Mouse (Mus musculus): ENCODE measurements around the gene C1qtnf9. TPM values are rescaled to one million over a fixed set of nuclear protein-coding genes. Genes with fewer than 3 reads are reported as not detected.
A peak's percentile ranks its signal among the peaks of the same experiment; 100 is the strongest.

C1qtnf9 gene
- polyA plus RNA-seq, 1 experiment: not detected

GRCm38 (mm10) chr14:60773476-60773875 is 5.5 kb downstream of the C1qtnf9 start:
- Histone ChIP-seq H3K36me3 (replicated peaks; ENCODE audit: low read length) (no peaks in the 10 kb centered on the region), H3K27me3 (replicated peaks) (peaks cover 6% of the 10 kb centered on the region), H3K9me3 (no peaks in the 10 kb centered on the region), H3K4me3 (replicated peaks) (no peak overlapping the region), H3K4me1 (peaks cover 15% of the 10 kb centered on the region)
- TF ChIP-seq FLI1 (IDR thresholded peaks at IDR 0.05; ENCODE audit: low read length) (no peak), GATA1 (IDR thresholded peaks at IDR 0.05; ENCODE audit: borderline replicate concordance, low read length) (no peak)

DNA sequence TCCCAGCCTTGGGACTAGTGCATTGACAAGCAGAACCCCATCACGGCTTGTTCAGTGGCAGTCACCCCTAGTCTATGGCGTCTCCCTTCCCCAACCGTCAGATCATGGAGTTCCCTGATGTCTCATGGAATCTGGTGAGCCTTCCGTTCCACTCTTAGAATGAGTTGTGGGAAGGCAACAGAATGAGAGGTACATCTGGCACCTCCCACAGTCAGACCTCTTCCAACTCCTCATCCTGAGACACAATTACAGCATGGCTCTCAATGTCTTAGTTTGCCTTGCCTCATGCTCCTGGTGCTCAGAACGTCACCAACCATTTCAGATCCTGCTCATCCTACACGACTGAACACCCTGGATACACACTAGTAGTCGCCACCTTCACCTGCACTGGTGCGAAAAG is 8.6 kb downstream of the C1qtnf9 start:
- no peak overlapping the region for H3K4me3 ChIP-seq (replicated peaks)

GRCm38 (mm10) chr14:60777485-60777919 is 9.6 kb downstream of the C1qtnf9 start:
- no peak for TF ChIP-seq GATA1 (IDR thresholded peaks at IDR 0.05; ENCODE audit: borderline replicate concordance, low read length)
- no peak for TF ChIP-seq FLI1 (IDR thresholded peaks at IDR 0.05; ENCODE audit: low read length)
- Histone ChIP-seq H3K27me3 (replicated peaks) (peaks cover 8% of the 10 kb centered on the region), H3K9me3 (peaks cover 12% of the 10 kb centered on the region), H3K4me3 (replicated peaks) (no peak overlapping the region), H3K4me1 (peaks cover 17% of the 10 kb centered on the region), H3K36me3 (replicated peaks; ENCODE audit: low read length) (no peaks in the 10 kb centered on the region)

More for the DNA sequence above, 8.6 kb downstream of the C1qtnf9 start:
- Histone ChIP-seq H3K36me3 (replicated peaks; ENCODE audit: low read length) (no peaks in the 10 kb centered on the region), H3K4me1 (peaks cover 12% of the 10 kb centered on the region), H3K27me3 (replicated peaks) (peaks cover 10% of the 10 kb centered on the region), H3K9me3 (peaks cover 12% of the 10 kb centered on the region)
- no peak for TF ChIP-seq GATA1 (IDR thresholded peaks at IDR 0.05; ENCODE audit: borderline replicate concordance, low read length)
- TF ChIP-seq FLI1 (IDR thresholded peaks at IDR 0.05; ENCODE audit: low read length): no peak

DNA sequence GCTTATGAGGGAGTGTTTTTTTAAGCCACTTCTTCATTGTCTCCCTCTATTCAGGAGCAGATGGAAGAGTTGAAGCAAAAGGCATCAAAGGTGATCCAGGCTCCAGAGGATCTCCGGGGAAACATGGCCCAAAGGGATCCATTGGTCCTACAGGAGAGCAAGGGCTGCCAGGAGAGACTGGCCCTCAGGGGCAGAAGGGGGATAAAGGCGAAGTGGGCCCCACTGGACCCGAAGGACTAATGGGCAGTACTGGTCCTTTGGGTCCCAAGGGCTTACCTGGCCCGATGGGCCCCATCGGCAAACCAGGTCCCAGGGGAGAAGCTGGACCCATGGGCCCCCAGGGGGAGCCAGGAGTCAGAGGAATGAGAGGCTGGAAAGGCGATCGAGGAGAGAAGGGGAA is 11.3 kb downstream of the C1qtnf9 start:
- Histone ChIP-seq H3K4me3 (replicated peaks) (no peak overlapping the region), H3K27me3 (replicated peaks) (peaks cover 8% of the 10 kb centered on the region), H3K4me1 (peaks cover 33% of the 10 kb centered on the region), H3K9me3 (peaks cover 12% of the 10 kb centered on the region), H3K36me3 (replicated peaks; ENCODE audit: low read length) (no peaks in the 10 kb centered on the region)
- TF ChIP-seq GATA1 (IDR thresholded peaks at IDR 0.05; ENCODE audit: borderline replicate concordance, low read length): no peak
- TF ChIP-seq FLI1 (IDR thresholded peaks at IDR 0.05; ENCODE audit: low read length): no peak

DNA sequence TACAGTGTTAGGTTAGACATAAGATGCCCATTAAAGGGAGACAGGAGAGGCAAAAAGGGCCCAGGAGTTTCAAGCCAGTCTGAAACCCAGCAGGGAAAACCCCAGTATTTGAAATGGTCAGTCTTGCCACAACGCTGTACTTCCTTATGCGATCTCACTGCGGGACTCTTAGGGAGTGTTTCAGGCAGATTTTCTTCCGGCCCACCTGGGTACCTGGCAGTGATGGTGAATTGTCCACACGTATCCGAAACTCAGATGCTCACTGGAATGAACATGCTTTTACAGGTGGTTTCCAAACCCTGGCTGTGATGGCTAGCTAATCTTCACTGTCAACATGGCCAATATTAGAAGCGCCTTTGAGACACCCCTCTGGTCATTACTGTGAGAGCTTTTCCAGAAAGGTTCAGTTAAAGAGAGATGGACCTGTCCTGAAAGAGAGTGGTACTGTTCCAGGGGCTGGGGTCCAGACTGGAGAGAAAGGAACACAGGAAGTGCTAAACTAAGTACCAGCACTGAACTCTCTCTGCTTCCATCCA is 14.3 kb downstream of the C1qtnf9 start:
- Histone ChIP-seq H3K4me3 (replicated peaks) (peak overlapping the region; percentile 84), H3K36me3 (replicated peaks; ENCODE audit: low read length) (peaks cover 2% of the 10 kb centered on the region), H3K4me1 (peaks cover 35% of the 10 kb centered on the region), H3K27me3 (replicated peaks) (peaks cover 5% of the 10 kb centered on the region), H3K9me3 (peaks cover 12% of the 10 kb centered on the region)
- TF ChIP-seq FLI1 (IDR thresholded peaks at IDR 0.05; ENCODE audit: low read length): no peak
- TF ChIP-seq GATA1 (IDR thresholded peaks at IDR 0.05; ENCODE audit: borderline replicate concordance, low read length): no peak

- Histone ChIP-seq H3K27me3 (replicated peaks) (peaks cover 5% of the 10 kb centered on the region), H3K9me3 (peaks cover 12% of the 10 kb centered on the region), H3K4me1 (peaks cover 28% of the 10 kb centered on the region), H3K36me3 (replicated peaks; ENCODE audit: low read length) (peaks cover 10% of the 10 kb centered on the region), H3K4me3 (replicated peaks) (peak overlapping the region; percentile 89)
- no peak for TF ChIP-seq FLI1 (IDR thresholded peaks at IDR 0.05; ENCODE audit: low read length)
- no peak for TF ChIP-seq GATA1 (IDR thresholded peaks at IDR 0.05; ENCODE audit: borderline replicate concordance, low read length)
These were observed 15.3 kb downstream of the C1qtnf9 start for GRCm38 (mm10) chr14:60783196-60783595.

GRCm38 (mm10) chr14:60784427-60785315 is 16.7 kb downstream of the C1qtnf9 start, which contains the start of gene Mipep:
Mipep (plus strand) TSS chr14:60784573.
- Histone ChIP-seq H3K4me1 (peaks cover 23% of the 10 kb centered on the region), H3K4me3 (replicated peaks) (peak within 1 kb of the TSS; percentile 95), H3K9me3 (peaks cover 12% of the 10 kb centered on the region), H3K36me3 (replicated peaks; ENCODE audit: low read length) (peaks cover 19% of the 10 kb centered on the region), H3K27me3 (replicated peaks) (peaks cover 5% of the 10 kb centered on the region)
- TF ChIP-seq GATA1 (IDR thresholded peaks at IDR 0.05; ENCODE audit: borderline replicate concordance, low read length) (no peak), FLI1 (IDR thresholded peaks at IDR 0.05; ENCODE audit: low read length) (no peak)

- no peaks in the 10 kb centered on the region for H3K27me3 ChIP-seq (replicated peaks)
- no peak overlapping the region for H3K4me3 ChIP-seq (replicated peaks)
- peaks cover 45% of the 10 kb centered on the region for H3K36me3 ChIP-seq (replicated peaks; ENCODE audit: low read length)
- no peaks in the 10 kb centered on the region for H3K9me3 ChIP-seq
- no peaks in the 10 kb centered on the region for H3K4me1 ChIP-seq
- TF ChIP-seq GATA1 (IDR thresholded peaks at IDR 0.05; ENCODE audit: borderline replicate concordance, low read length): no peak
- no peak for TF ChIP-seq FLI1 (IDR thresholded peaks at IDR 0.05; ENCODE audit: low read length)
These were observed 22.2 kb downstream of the C1qtnf9 start for GRCm38 (mm10) chr14:60790103-60790502.

DNA sequence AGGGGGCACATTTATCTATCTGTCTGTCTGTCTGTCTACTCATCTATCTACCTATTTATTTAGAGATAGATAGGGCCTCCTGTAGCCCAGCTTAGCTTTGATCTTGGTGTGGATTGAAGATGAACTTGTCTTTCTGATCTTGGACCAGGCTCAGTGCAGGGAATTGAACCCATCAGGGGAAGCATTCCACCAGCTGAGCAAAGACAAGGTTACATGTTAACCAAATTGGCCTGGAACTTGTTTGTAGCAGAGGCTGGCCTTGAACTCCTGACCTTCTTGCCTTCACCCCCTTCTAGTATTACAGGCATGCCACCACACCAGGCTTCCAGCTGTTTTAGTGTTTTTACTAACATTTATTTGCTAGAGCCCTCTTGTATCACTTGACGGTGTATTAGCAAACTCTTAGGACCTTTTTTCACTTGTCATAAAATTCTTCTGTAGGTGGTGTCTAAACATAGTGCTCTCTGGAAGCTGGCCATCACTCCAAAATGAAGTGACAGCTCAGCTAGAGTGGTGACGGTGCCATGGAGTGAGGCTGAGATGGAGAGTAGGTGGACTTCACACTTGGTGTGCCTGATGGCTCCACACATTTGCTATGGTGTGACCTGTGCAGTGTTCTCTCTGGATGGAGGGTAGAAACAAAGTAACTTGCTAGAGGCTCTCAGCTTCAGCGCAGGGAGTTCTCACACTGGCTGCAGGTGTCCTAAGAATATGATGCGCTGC is 28.8 kb downstream of the C1qtnf9 start:
- Histone ChIP-seq H3K9me3 (no peaks in the 10 kb centered on the region), H3K4me3 (replicated peaks) (no peak overlapping the region), H3K36me3 (replicated peaks; ENCODE audit: low read length) (peaks cover 58% of the 10 kb centered on the region), H3K4me1 (no peaks in the 10 kb centered on the region), H3K27me3 (replicated peaks) (no peaks in the 10 kb centered on the region)
- no peak for TF ChIP-seq GATA1 (IDR thresholded peaks at IDR 0.05; ENCODE audit: borderline replicate concordance, low read length)
- no peak for TF ChIP-seq FLI1 (IDR thresholded peaks at IDR 0.05; ENCODE audit: low read length)
